Mouse (Mus musculus): ENCODE results near the gene Bcl6.

Gene Bcl6

GRCm38 (mm10) chr16:23988466-23989208 is at the start of gene Bcl6, which contains the start of gene Gm37419:
Bcl6 (minus strand) TSS chr16:23988852.
Gm37419 (plus strand) TSS chr16:23988482.
- no peak for DNase-seq (ENCODE audit: low spot score)

DNA sequence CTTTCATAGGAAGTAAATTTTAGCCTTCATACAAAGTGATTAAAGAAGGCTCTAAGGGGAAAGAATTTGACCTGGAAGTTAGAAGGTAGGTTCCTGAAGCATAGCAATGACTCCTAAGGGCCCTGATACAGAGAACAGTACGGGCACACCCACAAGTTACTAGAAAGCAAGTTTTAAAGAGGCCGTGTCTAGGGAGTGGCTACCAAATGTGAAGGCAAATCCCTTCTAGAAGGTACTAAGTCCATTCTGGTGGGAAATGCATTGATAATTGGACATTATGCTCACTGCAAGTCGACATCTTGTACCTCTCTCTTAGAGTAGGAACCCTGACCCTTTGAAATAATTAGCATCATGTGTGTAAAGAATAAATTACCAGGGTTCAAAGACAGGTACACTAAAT is 47.7 kb upstream of the Bcl6 start:
- no peak for DNase-seq (ENCODE audit: low spot score)

DNA sequence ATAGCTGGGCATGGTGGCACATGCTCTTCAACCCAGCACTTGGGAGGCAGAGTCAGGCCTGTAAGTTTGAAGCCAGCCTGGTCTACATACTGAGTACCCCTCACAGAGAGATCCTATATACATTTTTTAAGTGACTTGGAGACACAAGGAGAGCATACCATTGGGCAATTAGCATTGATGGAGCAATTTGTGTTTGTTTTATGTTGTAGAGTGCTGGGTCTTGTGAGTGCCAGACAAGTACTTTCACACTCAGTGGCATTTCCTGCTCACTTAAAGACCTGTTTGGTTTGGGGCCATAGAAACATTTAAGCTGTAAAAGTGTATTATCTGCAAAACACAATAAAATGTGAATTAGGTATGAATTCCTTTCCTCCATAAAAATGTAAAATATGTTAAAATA is 47.1 kb upstream of the Bcl6 start:
- DNase-seq (ENCODE audit: low spot score): no peak

DNA sequence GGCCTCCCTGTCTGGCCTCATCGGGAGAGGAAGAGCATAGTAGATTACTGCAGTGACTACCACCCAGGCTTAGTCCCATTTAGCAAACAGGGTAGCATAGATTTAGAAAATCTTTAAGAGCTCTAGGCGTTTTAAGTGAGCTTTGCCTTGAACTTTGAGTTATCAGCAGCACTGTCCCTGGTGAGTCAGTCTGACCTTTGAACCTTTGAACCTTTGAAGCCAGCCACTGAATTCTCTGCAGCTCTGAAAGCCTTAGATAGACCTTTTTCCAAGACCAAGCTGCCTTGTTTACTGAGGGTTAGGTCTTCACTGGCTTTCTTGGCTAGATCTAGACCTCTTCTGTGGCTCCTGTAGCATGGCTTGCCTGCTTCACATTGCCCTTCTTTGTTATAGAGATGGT is 45.8 kb upstream of the Bcl6 start:
- no peak for DNase-seq (ENCODE audit: low spot score)

DNA sequence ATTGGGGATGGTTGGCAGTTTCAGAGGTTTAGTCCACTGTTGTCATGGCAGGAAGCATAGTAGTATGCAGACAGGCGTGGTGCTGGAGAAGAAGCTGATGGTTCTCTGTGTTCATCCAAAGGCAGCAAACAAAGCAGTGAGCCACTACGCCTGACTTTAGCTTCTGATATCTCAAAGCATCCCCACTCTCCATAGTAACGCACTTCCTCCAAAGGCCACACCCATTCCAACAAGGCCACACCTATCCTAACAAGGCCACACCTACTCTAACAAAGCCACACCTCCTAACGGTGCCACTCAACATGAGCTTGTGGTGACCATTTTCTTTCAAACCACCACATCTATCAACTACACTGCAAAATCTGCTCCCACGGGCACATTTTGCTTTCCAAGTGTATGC is 44.6 kb upstream of the Bcl6 start:
- no peak for DNase-seq (ENCODE audit: low spot score)

- no peak for DNase-seq (ENCODE audit: low spot score)
Measured at GRCm38 (mm10) chr16:24029965-24030672, 41.5 kb upstream of the Bcl6 start.

DNA sequence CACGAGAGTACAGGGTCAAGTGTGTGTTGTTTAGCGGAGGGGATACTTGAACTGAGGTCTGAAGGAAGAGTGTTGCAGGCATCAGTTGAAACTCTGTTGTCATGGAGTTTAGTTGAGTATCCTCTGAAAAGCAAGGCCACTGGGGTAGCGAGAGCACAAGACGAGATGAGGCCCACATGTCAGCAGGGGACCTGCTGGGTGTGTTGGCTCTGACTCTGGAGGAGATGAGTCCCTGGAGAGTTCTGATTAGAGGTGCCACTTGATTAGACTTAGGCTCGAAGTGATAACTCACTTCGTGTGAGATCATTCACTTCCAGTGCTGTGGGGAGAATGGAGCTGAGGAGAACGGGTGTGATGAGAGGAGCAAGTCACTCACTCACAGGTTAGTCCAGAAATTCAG is 36.8 kb upstream of the Bcl6 start:
- DNase-seq (ENCODE audit: low spot score): no peak

- DNase-seq (ENCODE audit: low spot score): no peak
Measured at GRCm38 (mm10) chr16:24022605-24023004, 34.0 kb upstream of the Bcl6 start.

GRCm38 (mm10) chr16:24021722-24022121 is 33.1 kb upstream of the Bcl6 start:
- no peak for DNase-seq (ENCODE audit: low spot score)

DNA sequence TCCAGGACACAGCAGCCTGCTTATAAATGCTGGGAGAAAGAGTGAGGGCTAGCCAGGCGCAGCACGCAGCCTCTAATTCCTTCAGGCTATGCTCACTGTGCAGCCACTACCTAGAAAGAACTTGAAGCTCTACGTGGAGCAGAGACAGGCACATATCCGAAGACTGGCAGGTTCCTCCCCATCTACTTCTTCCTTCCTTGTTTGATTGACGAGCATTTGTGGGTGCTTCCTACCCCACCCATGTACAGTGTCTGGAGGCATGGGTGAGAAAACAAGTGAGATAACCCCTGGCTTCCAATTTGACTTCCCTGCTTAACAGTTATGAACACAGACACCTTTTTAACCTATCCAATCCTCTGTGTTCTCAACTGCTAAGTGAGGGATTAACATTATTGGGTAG is 28.1 kb upstream of the Bcl6 start:
- no peak for DNase-seq (ENCODE audit: low spot score)

GRCm38 (mm10) chr16:24016273-24016672 is 27.6 kb upstream of the Bcl6 start:
- DNase-seq (ENCODE audit: low spot score): no peak

DNA sequence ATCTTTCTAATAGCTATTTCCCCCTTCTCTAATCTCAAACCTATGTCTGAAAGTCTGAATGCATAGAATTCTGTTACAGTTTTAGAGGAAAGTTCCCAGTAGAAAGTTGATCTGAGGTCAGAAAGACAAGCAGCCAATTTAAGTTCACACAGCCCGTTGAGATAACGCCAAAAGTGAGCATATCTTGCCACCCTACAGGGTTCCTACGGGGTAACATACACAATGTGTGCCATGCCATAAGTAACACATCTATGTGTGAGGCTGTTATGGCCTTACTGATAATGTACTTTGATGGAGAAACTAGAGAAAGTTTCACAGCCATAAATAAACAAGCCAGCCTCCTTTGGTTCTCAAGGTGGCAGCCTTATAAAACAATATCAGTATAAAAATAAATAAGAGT is 25.7 kb upstream of the Bcl6 start:
- DNase-seq (ENCODE audit: low spot score): no peak

DNA sequence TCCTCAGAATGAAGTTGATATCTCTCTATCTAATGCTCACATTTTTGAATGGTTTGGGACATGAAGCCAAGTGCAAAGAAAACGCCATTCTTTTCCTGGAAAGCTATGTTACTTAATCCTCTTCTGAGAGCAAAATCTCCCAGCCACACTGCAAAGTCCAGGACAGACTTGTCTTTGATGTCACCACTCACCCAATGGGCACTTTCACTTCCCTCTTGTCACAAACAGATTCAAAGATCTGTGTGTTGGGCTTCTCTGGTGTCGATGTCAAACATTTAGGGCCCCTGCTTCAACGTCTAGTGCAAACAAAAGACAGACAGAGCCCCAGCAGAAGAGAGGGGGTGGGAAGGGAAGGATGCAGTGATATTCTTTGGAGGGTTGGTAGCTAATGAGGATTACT is 23.4 kb upstream of the Bcl6 start:
- DNase-seq (ENCODE audit: low spot score): no peak

DNA sequence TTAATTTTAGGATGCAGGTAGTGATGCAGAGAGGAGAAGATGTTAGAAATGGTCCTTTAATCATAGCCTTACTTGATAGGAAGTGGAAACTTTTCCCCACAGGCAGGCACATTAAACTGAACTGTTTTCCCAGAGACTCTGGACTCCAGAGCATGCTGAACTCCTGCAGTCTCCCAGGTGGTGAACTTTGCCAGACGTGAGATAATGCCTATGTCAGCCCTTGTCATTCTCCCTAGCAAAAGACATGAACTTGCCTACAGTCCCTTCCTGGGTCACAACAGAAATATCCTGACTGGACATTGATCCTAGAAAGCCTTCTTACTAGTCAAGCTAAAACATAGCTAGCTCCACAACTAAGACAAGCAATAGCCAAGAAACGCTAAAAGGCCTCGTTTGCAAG is 22.7 kb upstream of the Bcl6 start:
- no peak for DNase-seq (ENCODE audit: low spot score)

- DNase-seq (ENCODE audit: low spot score): no peak
Measured at GRCm38 (mm10) chr16:24009891-24010290, 21.2 kb upstream of the Bcl6 start.

- no peak for DNase-seq (ENCODE audit: low spot score)
Measured at GRCm38 (mm10) chr16:24005928-24006327, 17.3 kb upstream of the Bcl6 start.

DNA sequence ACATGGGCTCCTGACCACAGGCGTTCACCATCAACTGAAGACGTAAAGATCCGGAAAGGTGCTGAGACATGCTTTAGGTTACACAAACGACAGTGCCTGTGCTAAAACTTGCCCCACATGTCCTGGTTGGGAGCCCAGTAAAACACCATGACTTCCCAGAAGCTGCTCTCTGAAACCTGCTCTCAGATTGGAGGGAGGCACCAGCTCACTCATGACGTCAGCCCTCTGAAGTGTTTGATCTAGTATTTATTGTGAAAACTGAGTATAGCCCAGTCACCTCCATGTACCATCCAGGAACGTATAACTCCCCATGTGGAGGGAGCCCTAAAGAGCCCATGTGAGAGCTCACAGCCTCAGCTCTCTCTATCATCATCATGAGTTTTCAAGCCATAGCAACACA is 9.3 kb upstream of the Bcl6 start:
- DNase-seq (ENCODE audit: low spot score): no peak

GRCm38 (mm10) chr16:23997228-23997627 is 8.6 kb upstream of the Bcl6 start:
- no peak for DNase-seq (ENCODE audit: low spot score)

DNA sequence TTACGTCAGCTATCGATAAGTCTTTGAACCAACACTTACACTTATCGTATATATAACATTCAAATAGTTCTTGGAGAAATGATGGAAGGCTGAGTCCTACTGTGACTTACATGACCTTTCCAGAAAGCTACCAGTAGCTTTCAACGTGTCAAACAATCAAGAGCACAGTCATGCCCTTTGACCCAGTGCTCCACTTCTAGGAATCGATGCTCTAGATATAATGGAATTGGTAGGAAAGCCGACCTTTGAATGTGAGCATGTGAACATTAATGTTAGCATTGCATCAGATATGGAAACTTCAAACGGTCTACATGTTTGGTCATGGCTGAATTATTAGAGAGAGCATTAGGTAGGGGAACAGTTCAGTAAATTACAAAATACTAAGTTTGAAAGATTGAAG is 7.7 kb upstream of the Bcl6 start:
- DNase-seq (ENCODE audit: low spot score): no peak

GRCm38 (mm10) chr16:23993351-23994321 is 5.0 kb upstream of the Bcl6 start:
- DNase-seq (ENCODE audit: low spot score): no peak

DNA sequence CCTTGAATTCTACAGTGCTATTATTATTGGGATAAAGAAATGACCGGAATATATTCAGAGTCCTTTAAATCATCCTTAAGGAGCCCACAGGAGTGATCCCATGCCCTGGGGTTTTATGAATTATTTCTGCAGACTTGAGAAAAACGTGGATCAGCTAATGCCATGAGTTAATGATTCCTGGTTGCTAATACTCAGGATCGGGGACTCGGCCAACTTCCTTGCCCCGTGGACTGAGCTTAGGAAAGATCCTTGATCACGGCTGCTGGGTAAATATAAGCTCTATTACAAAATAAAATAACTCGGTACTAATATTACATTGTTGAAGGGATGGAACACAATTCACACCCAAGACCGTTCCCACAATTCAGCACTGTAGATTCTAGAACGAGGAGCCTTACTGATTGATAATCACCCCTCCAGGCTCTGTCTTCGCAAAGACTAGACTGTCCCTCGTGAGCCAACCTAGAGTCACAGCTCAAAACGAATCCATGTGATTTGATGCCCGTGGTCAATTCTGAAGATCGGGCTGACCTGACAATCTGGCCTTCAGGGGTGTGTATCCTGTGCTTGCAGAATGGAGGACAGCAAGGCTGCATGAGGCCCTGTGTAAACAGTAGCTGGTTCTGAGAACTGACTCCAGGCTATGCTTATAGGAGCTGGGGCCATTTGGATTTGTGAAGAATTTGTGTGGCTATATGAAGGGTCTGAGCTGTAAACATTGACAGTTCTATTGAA is 3.4 kb upstream of the Bcl6 start:
- no peak for DNase-seq (ENCODE audit: low spot score)

DNA sequence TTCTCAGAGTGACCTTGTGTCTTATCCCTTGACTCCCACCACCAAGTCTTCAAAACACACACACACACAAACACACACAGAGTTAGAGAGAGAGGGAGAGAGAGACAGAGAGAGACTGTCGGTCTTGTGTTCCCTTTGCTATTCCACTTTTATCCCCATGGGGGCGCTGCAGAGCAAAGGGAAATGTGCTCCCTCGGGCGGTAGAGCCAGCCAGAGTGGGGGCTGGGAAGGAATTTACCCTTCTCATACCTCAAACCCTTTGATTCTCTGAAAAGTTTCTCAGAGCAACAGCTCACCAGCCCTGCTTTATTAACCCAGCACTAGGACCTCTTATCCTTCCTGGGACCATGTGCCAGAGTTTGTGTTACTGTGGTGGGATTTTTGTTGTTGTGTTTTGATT is 2.5 kb upstream of the Bcl6 start:
- no peak for DNase-seq (ENCODE audit: low spot score)
